Mouse (Mus musculus) forebrain, embryonic 10.5 days (tissue): Measurements from ENCODE around the gene Pianp. TPM values are rescaled to one million over a fixed set of nuclear protein-coding genes. Genes with fewer than 3 reads are reported as not detected.

Source experiments
- polyA plus RNA-seq: library from polyadenylated mRNA; unstranded; fragments of >200 nt; fragmentation: Nextera tagmentation; extraction: Ambion mirVana; gene quantifications from 2 replicates; pipeline ENCODE4 v1.2.1, GENCODE M21; 2016

Pianp gene
- polyA plus RNA-seq, 1 experiment from 2014 or later, result 1.7 TPM

Other genes with a start within 250 kb of the Pianp start
- not detected in 2 replicates for gene Gm45234, start 240.7 kb upstream of the Pianp start, polyA plus RNA-seq
- 12.5 and 14.2 TPM in 2 replicates for gene Atn1, start 240.2 kb upstream of the Pianp start, polyA plus RNA-seq
- gene Eno2, start 227.0 kb upstream of the Pianp start, polyA plus RNA-seq, result 4.0 and 4.4 TPM in 2 replicates
- gene Lrrc23, start 217.0 kb upstream of the Pianp start, polyA plus RNA-seq, result 4.9 and 5.3 TPM in 2 replicates
- 7.4 and 8.9 TPM in 2 replicates for gene Spsb2, start 188.0 kb upstream of the Pianp start, polyA plus RNA-seq
- 1,048 and 1,068 TPM in 2 replicates for gene Tpi1, start 182.4 kb upstream of the Pianp start, polyA plus RNA-seq
- gene Usp5, start 167.2 kb upstream of the Pianp start, polyA plus RNA-seq, result 214 and 215 TPM in 2 replicates
- 271 and 298 TPM in 2 replicates for gene Cdca3, start 167.1 kb upstream of the Pianp start, polyA plus RNA-seq
- gene Gnb3, start 156.4 kb upstream of the Pianp start, polyA plus RNA-seq, result 0.32 and 0.42 TPM in 2 replicates
- gene P3h3, start 138.9 kb upstream of the Pianp start, polyA plus RNA-seq, result 9.7 TPM in 2 replicates
- gene Gpr162, start 132.7 kb upstream of the Pianp start, polyA plus RNA-seq, result 2.1 and 2.5 TPM in 2 replicates
- gene Cd4, start 108.5 kb upstream of the Pianp start, polyA plus RNA-seq, result 0.17 TPM in 1 of 2 replicates, not detected in the other
- 0.76 and 0.88 TPM in 2 replicates for gene Lag3, start 85.0 kb upstream of the Pianp start, polyA plus RNA-seq
- gene Ptms, start 76.6 kb upstream of the Pianp start, polyA plus RNA-seq, result 218 and 224 TPM in 2 replicates
- gene Mlf2, start 65.3 kb upstream of the Pianp start, polyA plus RNA-seq, result 388 and 398 TPM in 2 replicates
- 136 and 143 TPM in 2 replicates for gene Cops7a, start 31.2 kb upstream of the Pianp start, polyA plus RNA-seq
- gene Zfp384, start 12.5 kb downstream of the Pianp start, polyA plus RNA-seq, result 8.2 and 12.1 TPM in 2 replicates
- gene Ing4, start 43.1 kb downstream of the Pianp start, polyA plus RNA-seq, result 117 and 121 TPM in 2 replicates
- 12.8 and 12.9 TPM in 2 replicates for gene Acrbp, start 53.0 kb downstream of the Pianp start, polyA plus RNA-seq
- 0.22 and 0.30 TPM in 2 replicates for gene Lpar5, start 71.2 kb downstream of the Pianp start, polyA plus RNA-seq
- gene Chd4, start 99.3 kb downstream of the Pianp start, polyA plus RNA-seq, result 91.0 and 99.4 TPM in 2 replicates
- gene Nop2, start 135.2 kb downstream of the Pianp start, polyA plus RNA-seq, result 101 and 103 TPM in 2 replicates
- gene Iffo1, start 148.5 kb downstream of the Pianp start, polyA plus RNA-seq, result 9.2 and 10.0 TPM in 2 replicates
- 3,225 and 3,313 TPM in 2 replicates for gene Gapdh, start 169.8 kb downstream of the Pianp start, polyA plus RNA-seq
- 271 and 274 TPM in 2 replicates for gene Ncapd2, start 195.0 kb downstream of the Pianp start, polyA plus RNA-seq
- gene Mrpl51, start 195.1 kb downstream of the Pianp start, polyA plus RNA-seq, result 232 and 239 TPM in 2 replicates
- 3.8 and 4.7 TPM in 2 replicates for gene Vamp1, start 218.9 kb downstream of the Pianp start, polyA plus RNA-seq
- 1.6 and 2.1 TPM in 2 replicates for gene Tapbpl, start 235.2 kb downstream of the Pianp start, polyA plus RNA-seq
- gene Cd27, start 240.3 kb downstream of the Pianp start, polyA plus RNA-seq, result 1.1 and 1.7 TPM in 2 replicates